Mouse (Mus musculus): ENCODE results near the gene Vamp5.
A peak's percentile ranks its signal among the peaks of the same experiment; 100 is the strongest.

The Vamp5 gene

DNA sequence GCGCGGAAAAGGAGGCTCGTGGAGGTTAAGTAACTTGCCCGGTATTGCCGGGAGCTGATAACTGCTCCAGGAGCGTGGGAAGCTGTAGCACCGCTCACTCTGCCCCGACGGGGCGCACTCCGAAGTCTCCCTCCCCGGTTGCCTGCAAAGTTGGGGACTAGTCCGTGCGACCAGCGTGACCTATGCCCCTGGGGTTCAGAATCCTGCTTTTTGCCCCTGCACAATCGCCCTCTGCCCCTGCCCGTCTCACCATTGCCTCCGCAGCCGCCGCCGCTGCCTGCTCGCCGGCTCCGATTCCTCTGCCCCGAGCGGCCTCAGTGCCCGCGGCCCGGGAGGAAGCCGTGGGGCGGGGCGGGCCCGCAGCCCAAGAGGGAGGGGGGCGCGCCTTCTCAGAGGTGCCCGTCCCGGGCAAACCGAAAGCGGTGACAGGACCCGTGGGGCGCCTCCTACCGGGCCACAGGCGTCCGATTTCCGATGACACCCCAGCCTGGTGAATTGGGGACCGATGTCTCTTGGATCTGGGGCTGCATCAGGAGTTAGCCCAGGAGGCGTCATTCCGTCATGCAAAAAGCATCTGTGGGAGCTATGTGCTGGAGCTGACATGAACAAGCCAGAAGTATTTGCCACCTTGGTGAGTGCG is at the start of gene Vamp5:
Gene Vamp5, minus strand, starts transcription at position 338 of the 640 bp plus-strand sequence.
- DNase-seq, result peak; percentile 95

DNA sequence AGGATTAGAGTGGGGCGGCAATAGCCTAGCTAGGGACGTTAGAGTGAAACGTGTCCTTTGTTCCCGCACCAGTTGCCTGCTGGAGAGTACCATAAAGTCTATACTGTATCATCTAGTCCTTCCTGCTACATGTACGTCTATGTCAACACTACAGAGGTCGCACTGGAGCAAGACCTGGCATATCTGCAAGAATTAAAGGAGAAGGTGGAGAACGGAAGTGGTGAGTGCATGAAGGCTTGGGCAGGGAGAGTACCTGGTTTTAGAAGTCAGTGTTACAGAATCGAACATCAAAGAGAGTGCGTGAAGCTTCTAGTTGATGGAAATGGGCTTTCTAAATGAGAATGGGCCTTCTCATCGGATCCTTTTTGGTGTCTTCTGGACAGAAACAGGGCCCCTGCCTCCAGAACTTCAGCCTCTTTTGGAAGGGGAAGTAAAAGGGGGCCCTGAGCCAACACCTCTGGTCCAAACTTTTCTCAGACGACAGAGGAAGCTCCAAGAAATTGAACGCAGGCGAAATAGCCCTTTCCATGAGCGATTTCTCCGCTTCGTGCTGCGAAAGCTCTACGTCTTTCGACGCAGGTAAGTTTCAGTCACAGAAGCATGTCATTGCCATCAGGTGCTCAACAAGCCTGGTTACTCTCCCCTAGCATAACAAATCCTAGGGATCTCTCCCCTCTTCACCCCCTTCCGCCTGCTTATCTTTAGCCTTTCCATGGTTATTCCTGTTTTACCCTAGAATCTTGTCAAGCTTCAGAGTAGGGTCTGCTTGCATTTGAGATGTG is 49.0 kb upstream of the Vamp5 start:
- no peak for DNase-seq

DNA sequence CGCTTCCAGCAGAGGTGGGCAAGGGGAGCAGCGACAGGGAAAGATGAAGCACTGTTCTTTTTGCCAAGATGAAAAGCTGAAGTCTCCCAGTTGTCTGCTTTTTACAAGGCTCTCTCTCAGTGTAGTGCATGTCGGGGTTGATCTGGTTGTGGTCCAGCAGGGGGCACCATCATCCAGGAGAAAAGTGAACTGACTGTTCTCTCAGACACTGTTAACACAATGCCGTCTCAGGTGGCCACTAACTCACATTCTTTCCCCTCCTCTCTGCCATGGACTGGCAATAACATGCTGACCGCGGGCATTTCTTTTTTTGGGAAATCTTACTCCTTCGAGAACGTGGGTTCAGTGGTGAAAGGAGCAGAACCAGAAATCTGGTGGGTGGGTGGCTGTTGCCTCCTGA is 47.8 kb upstream of the Vamp5 start:
- DNase-seq, result peak; percentile 89

DNA sequence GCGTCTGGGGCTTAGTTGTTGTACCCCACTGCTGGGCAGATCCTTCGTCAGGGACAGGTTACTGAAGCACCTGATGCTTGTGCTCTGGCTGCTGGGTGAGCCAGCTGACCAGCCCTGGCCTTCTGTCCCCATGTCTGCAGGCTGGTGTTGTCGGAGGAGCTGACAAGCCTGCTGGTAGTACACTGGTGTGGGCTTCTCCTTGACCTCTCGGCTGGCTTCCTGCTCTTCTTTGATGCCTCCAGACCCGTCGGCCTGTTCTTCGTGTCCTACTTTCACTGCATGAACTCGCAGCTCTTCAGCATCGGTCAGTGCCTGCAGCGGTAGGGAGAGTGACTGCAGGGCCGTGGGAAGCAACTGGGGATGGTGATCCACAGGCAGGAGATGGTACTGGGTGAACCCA is 45.4 kb upstream of the Vamp5 start:
- no peak for DNase-seq

DNA sequence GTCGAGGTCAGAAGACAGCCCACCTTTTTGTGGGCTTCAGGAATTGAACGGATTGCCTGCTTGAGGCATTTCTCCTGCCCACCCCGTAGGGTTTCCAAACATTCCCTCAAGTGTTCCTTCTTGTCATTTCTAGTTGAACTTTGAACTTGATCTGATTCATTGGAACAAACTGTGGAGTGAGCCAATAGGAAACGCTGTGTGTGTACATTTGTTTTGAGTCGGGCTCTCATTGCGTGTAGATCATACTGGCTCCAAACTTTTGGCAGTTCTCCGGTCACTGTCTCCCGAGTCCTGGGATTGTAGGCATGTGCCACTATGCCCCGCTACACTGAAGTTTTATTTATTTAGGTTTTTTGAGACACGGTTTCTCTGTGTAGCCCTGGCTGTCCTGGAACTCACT is 40.6 kb upstream of the Vamp5 start:
- DNase-seq, result no peak

DNA sequence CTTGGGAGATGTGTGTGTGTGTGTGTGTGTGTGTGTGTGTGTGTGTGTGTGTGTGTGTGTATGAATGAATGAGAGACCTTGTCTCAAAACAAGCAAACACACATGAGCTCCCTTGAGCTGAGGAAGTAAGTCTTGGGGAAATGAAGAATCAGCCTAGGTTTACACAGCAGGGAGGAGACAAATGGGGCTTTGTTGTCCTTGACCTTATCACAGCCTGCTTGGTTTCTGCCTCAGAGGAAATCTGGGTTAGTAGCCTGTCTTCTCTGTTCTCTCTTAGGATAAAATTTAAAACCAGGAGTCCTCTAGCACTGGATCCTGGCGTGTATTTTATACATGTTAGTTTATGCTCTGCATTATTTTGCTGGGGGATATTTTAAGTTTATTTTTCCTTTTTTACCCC is 39.5 kb upstream of the Vamp5 start:
- DNase-seq, result no peak

DNA sequence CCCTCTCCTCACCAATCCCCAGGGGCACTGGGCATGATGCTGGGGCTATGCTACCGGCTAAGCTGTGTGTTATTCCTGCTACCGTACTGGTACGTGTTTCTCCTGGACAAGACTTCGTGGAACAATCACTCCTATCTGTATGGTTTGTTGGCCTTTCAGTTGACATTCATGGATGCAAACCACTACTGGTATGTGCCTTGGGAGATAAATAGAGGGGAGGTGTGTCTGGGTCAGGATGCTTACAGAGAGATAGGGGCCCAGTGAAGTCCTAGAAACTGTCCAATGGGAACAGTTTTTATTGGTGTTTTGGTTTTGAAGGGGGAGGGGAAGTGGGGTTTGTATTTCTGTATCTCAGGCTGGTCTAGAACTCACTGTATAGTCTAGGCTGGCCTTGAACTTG is 38.0 kb upstream of the Vamp5 start:
- no peak for DNase-seq

DNA sequence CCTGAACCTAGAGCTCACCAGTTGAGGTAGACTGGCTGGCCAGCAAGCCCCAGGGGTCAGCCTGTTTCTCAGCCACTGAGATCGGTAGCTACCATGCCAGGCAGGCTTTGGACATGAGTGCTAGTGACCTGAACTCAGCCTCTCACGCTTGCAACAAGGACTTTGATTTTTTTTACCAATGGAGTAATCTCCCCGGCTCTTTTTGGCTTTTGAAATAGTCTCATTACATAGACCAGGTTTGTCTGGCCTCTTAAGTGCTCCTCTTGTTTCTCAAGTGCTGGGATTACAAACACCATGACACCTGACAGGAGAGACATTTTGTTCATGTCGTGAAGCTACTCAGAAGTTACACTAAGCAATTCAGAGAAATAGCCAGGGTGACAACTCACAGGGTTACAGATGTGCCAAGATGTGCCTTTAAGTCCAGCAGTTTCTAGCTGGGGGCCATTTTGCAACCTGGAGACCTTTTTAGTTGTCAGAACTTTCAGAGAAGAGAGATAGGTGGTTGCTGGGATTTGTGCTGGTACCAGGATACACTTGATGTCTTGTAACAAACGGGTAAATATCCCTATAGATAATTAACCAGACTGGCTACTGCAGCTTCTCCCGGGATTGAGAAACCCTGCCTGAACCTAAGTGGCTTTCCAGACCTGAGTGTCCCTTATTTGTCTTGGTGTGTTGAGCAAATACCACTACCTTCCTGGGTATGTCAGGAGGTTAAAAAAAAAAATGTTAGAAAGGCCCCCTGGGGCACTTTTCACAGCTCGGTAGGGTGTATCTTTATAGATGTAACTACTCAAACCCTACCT is 35.9 kb upstream of the Vamp5 start:
- no peak for DNase-seq

DNA sequence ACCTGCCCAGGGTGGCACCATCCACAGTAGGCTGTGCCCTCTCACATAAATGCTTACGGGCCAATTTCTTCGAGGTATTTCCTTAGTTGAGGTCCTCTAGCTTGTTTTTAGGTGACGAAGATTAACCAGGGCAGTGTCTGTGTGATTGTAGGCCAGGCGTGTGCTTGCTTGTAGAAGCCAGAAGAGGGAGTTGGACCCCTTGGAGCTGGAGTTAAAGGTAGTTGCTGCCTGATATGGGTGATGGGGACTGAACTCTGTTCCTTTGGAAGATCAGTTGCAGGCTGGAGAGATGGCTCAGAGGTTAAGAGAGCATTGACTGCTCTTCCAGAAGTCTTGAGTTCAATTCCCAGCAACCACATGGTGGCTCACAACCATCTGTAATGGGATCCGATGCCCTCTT is 34.9 kb upstream of the Vamp5 start:
- no peak for DNase-seq

DNA sequence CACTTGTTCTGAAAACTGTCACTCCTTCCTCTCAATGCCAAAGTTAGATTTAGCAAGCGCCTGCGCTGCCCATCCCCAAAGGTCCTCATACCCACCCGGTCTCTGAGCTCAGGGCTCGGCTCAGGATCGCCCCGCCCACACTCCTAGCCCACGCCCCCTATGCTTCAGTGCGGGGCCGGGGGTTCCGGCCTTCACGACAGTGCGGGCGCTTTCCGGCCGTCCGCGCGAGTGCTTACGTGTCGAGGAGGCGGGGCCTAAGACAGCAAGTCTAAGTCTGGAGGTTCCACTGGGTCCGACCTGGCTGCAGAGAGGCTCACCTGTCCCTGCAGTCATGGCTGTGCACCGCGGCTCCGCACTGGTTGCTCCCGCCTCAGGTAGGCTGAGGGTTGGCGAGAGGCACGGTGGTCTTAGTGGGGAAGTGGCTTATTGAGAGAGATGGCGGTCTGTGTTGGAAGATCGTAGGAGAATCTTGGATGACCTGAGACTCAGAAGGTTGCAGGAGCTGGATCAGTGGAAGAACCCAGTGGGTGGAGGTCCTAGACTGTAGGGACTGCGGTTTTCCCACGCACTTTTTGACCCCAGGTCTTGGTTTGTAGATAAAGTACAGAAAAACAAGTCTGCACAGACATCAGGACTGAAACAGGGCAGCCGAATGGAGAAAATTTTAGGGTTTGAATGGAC is 33.9 kb upstream of the Vamp5 start, which contains the start of gene Ggcx:
Gene Ggcx, plus strand, starts transcription at position 233 of the 681 bp plus-strand sequence.
- peak; percentile 98 for DNase-seq

DNA sequence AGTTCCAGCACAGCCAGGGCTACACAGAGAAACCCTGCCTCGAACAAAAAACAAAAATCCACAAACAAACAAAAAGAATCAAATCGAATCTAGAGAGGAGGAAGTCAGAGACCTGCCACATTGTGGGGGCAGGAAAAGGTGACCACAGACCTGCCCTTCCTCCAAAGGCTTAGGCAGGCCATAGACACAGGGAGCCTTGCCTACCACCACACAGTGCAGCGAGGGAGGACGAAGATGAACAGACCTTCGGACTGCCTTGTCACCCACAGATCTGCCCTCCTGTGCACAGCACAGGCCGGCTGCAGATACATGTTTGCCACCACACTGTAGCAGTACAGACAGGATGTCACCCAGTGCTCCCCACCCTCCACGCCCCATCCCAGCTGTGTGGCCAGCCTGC is 30.2 kb upstream of the Vamp5 start:
- no peak for DNase-seq

DNA sequence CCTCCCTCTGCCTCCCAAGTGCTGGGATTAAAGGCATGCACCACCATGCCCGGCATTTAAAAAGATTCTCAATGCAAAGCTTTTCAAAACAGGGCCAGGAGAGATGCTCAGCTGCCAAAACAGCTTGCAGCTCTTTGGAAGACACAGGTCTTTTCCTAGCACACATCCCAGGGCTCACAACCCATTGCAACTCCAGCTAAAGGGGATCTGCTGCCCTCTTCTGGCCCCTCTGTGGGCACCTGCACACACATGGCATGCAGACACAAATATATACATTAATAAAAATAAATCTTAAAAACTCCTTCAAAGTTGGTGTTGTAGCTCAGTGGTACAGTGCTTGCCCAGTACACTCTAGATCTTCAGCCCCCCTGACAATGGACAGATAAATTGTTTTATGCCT is 29.7 kb upstream of the Vamp5 start:
- DNase-seq, result peak; percentile 37

DNA sequence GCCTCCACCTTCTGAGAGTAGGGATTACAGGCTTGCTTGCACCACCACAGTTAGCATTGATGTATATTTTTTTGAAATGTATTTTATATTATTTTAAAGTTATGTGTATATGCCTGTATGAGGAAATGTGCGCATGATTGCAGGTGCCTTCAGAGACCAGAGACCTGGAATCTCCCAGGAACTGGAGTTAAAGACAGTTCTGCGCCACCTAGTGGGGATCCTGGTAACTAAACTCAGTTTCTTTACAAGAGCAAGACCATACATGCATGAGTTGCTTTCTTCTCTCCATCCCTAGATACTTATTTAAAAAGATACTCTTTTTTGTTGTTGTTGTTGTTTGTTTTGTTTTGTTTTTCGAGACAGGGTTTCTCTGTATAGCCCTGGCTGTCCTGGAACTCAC is 29.3 kb upstream of the Vamp5 start:
- peak; percentile 79 for DNase-seq

DNA sequence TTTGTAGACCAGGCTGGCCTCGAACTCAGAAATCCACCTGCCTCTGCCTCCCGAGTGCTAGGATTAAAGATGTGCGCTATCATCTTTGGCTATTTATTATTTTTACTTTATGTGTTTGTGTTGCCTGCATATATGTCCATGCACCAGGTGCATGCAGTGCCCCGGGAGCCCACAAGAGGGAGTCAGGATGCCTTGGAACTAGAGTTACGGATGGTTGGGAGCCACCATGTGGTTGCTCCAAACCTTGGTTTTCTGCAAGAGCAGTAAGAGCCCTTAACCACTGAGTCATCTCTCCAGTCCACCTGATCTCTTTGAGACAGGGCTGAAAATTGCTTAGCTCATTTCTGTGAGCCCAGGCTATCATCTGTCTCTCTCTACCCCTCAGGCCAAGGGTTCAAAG is 26.9 kb upstream of the Vamp5 start:
- DNase-seq, result peak; percentile 91

DNA sequence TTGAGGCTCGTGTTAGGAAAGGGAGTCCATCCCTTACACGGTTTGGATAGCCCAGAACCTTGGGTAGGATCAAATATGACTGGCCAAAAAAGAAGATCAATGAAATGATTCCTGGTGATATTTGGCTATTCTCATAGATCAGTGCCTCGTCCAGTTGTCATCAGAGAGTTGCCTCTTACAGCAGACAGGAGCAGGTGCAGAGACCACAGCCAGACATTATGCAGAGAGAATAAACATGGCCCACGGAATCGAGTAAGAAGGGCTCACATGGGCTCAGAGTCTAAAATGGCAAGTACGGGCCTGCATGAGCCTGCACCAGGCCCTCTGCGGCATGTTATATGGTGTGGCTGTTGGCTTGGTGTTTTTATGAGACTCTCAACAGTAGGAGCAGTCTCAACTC is 25.1 kb upstream of the Vamp5 start:
- DNase-seq, result no peak

DNA sequence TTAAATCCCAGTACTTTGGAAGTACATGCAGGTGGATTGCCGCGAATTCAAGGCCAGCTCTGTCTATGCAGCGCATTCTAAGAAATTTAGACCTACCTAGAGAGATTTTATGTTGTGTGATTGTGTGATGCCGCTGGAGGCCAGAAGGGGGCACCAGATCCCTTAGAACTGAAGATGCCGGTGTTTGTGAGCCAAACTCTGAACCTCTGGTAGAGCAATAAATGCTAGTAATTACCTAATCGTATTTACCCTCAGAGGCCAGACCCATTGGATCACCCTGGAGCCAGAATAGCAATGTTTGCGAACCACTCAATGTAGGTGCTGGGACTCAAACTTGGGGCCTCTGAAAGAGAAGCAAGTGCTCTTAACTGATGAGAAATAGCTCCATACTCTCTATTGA is 21.6 kb upstream of the Vamp5 start:
- peak; percentile 87 for DNase-seq

DNA sequence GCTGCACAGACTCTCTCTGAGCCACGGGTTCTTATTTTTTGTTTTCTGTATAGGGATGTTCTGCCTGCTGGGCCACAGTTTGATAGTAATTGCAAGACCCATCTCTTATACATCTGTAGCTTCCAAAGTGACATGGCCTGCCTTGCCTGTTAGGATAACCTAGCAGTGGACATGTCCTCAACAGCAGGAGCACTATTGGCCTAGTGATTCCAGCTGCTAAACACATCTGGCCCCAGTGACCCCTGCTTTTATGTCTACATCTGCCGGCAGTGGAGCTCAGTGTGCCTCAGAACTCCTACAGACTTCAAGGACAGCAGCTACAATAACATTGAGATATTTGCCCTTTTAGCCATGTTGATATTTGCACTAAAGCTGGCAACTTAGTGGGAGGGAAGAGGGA is 19.7 kb upstream of the Vamp5 start:
- DNase-seq, result no peak

DNA sequence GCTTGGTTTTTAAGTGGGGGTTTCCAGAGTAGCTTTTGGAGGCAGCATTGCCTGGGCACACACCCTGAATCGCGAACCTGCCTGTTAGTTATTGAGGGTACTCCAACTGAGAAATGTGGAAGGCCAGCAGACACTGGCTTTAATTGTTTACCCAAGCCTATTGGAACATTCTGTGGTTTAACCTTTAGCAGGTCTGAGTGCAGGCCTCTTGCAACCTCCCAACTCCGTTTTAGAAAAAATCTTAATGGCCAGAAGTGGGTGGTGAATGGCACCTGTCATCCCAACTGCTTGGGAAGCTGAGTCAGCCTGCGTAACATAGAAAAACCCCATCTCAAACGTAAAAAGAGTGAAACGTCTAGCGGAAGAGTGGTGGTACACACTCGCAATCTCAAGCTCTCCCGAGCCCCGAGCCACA is 16.6 kb upstream of the Vamp5 start:
- no peak for DNase-seq

DNA sequence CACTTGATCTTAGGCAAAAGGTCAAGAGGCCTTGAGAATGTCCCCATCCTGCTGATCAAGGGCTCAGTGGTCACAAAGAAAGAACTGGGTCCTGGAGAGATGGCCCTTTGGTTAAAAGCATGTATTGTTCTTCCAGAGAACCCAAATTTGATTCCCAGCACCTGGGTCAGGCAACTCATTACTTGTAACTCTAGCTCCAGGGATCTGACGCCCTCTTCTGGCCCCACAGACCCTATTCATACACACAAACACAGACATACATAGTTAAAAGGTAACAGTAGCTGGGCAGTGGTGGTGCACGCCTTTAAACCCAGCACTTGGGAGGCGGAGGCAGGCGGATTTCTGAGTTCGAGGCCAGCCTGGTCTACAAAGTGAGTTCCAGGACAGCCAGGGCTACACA is 12.1 kb upstream of the Vamp5 start:
- DNase-seq, result no peak

DNA sequence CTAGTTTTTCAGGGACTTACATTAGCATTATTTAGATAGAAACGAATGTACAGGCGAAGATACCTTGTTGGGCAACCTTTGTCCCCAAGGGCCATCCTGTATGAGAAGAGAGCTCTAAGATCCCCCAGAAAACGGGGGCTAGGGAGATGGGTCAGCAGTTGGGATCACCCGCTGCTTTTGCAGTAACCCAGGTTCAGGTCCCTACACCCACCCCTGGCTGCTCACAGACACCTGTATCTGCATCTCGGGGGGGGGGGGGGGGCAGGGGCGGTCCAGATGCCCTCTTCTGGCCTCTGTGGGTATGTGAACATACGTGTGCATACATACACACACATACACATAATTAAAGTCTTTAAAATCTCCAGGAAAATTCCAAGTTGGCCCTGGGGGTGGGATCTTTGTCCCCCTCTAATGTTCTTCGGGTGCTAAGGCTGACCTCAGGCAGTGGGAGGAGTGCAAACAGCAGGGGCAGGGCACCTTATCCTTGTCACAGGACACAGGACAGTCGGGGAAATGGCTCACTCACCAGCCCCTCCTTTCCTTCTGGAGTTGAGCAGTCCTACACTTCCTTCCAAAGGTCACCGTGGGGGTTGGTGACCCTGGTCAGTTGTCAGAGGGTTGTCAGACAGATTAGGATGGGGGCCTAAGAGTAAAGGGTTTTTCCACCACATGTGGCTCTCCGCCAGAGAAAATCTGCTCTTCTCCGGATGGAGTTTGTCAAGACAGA is 10.7 kb upstream of the Vamp5 start:
- peak; percentile 32 for DNase-seq

DNA sequence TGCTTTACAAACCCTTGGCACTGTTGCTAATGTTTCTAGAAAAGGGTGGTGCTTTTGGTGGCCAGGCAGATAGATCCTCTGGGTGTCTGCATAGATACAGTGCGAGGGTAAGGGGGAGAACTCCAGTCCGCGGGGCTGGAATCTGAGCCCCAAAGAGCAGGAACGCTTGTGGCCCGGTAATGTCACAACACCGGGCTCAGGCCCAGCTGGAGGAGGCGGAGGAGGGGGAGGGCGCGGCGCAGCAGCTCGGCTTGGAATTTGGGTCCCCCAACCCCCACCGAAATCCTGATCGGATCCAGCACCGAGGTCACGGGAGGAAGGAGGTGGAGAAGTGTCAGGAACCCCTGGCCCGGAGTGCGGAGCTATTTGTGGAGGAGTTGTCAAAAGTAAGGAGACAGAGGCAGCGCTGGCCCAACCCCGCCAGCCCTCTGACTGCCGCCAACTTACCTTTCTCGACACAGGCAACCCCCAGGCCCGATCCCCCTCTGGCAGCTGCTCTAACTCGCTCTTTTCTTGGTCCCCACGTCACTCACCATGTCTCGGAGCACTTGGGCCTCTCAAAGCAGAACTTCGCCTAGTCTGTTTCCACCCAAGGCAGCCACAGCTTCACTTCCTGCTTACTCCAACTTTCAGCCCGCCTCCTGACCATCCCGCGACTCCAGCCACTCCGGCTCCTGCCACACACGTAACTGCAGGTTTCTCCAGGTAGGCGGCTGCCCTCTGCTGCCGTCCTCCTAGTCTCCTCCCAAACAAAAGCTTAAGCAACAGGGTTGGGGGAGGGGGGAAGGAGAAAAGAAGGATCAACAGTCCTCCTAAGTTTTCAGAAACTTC is 9.9 kb upstream of the Vamp5 start, which contains the start of gene Vamp8:
Gene Vamp8, minus strand, starts transcription at position 763 of the 831 bp plus-strand sequence.
- peak; percentile 77 for DNase-seq
